Mouse (Mus musculus) CH12.LX (cell line): ENCODE measurements around the gene Bicc1. TPM values are rescaled to one million over a fixed set of nuclear protein-coding genes. Genes with fewer than 3 reads are reported as not detected.

Experiments used
- DNase-seq: peaks from one replicate; pipeline ENCODE4 v3.0.0-alpha.2; 2013; ENCODE audit errors: extremely low read depth
- H3K27ac ChIP-seq: 2 replicates; pipeline ENCODE4 v1.5.1; 2012; ENCODE audit warnings: low read depth, mild to moderate bottlenecking, control low read depth, moderate library complexity; ENCODE audit not compliant: insufficient read depth
- H3K27me3 ChIP-seq: replicated peaks from 2 replicates; pipeline ENCODE3; 2012; ENCODE audit warnings: inconsistent platforms
- H3K36me3 ChIP-seq, 2 experiments: replicated peaks in 1 of 2; 2 replicates each; pipeline versions ENCODE3 to v1.6.1; 2012; ENCODE audit warnings: inconsistent platforms in 1 of 2, low read length in 1 of 2, mild to moderate bottlenecking in 1 of 2, mixed read lengths in 1 of 2, moderate library complexity in 1 of 2; ENCODE audit not compliant: control insufficient read depth in 1 of 2, insufficient read depth in 1 of 2
- H3K4me1 ChIP-seq, 2 experiments: 2 replicates each; pipeline ENCODE4 v1.6.1; 2012; ENCODE audit warnings: inconsistent platforms in 1 of 2, moderate library complexity in 1 of 2; ENCODE audit not compliant: insufficient read depth in 2 of 2, control insufficient read depth in 1 of 2
- H3K4me2 ChIP-seq: 2 replicates; pipeline ENCODE4 v1.6.1; 2012; ENCODE audit warnings: low read depth, mild to moderate bottlenecking, control low read depth; ENCODE audit not compliant: poor library complexity, insufficient read depth, severe bottlenecking
- H3K4me3 ChIP-seq, 3 experiments: fragments of 150-350 bp in 1 of 3; sonication (generic) in 1 of 3; replicated peaks in 1 of 3; 2 replicates each; pipeline versions ENCODE3 to v1.5.1; 2011 to 2012; ENCODE audit warnings: low read depth in 2 of 3, low read length in 2 of 3, mild to moderate bottlenecking in 2 of 3, moderate library complexity in 2 of 3, control low read depth in 1 of 3, improper control_type of control experiment in 1 of 3, inconsistent platforms in 1 of 3, mixed read lengths in 1 of 3; ENCODE audit not compliant: poor library complexity in 1 of 3
- H3K79me2 ChIP-seq: replicated peaks from 2 replicates; pipeline ENCODE4 v1.6.1; 2012; ENCODE audit warnings: mild to moderate bottlenecking, moderate library complexity; ENCODE audit not compliant: control insufficient read depth, poor library complexity, insufficient read depth, severe bottlenecking; ENCODE audit errors: extremely low read depth
- H3K9ac ChIP-seq: 2 replicates; pipeline ENCODE4 v1.6.1; 2012; ENCODE audit warnings: low read depth, mild to moderate bottlenecking, control low read depth, moderate library complexity; ENCODE audit not compliant: insufficient read depth
- H3K9me3 ChIP-seq: replicated peaks from 2 replicates; pipeline ENCODE3; 2012; ENCODE audit warnings: low read length, inconsistent platforms, mixed read lengths
- CHD1 ChIP-seq: IDR thresholded peaks from 2 replicates; pipeline ENCODE4 v1.6.1; 2012; ENCODE audit warnings: low read depth, low read length, improper control_type of control experiment, inconsistent platforms
- E2F4 ChIP-seq: IDR thresholded peaks from 2 replicates; pipeline ENCODE4 v1.6.1; 2011; ENCODE audit warnings: low read depth, low read length, improper control_type of control experiment; ENCODE audit not compliant: insufficient replicate concordance
- ELF1 ChIP-seq: IDR thresholded peaks from 2 replicates; pipeline ENCODE4 v1.6.1; 2014; ENCODE audit warnings: low read depth, mild to moderate bottlenecking, inconsistent platforms, low read length, improper control_type of control experiment
- ETS1 ChIP-seq: conservative IDR thresholded peaks from 2 replicates; pipeline ENCODE4 v1.6.1; 2012; ENCODE audit warnings: low read depth, mild to moderate bottlenecking, inconsistent platforms, low read length, improper control_type of control experiment, moderate library complexity
- GABPA ChIP-seq: IDR thresholded peaks from 2 replicates; pipeline ENCODE4 v1.6.1; 2012; ENCODE audit warnings: low read depth, low read length, improper control_type of control experiment, inconsistent platforms; ENCODE audit not compliant: insufficient replicate concordance
- IRF4 ChIP-seq: IDR thresholded peaks from 2 replicates; pipeline ENCODE4 v1.6.1; 2014; ENCODE audit warnings: low read depth, mild to moderate bottlenecking, inconsistent platforms, low read length, improper control_type of control experiment
- KAT2A ChIP-seq: IDR thresholded peaks from 2 replicates; pipeline ENCODE4 v1.6.1; 2012; ENCODE audit warnings: low read length, improper control_type of control experiment, inconsistent platforms; ENCODE audit not compliant: insufficient replicate concordance
- MAFK ChIP-seq: IDR thresholded peaks from 2 replicates; pipeline ENCODE4 v1.6.1; 2011; ENCODE audit warnings: low read length, improper control_type of control experiment; ENCODE audit not compliant: insufficient replicate concordance
- MAX ChIP-seq: IDR thresholded peaks from 2 replicates; pipeline ENCODE4 v1.6.1; 2011; ENCODE audit warnings: low read length, improper control_type of control experiment
- MAZ ChIP-seq: IDR thresholded peaks from 2 replicates; pipeline ENCODE4 v1.6.1; 2012; ENCODE audit warnings: low read depth, mild to moderate bottlenecking, inconsistent platforms, low read length, improper control_type of control experiment, moderate library complexity
- MEF2A ChIP-seq: IDR thresholded peaks from 2 replicates; pipeline ENCODE4 v1.6.1; 2014; ENCODE audit warnings: low read depth, mild to moderate bottlenecking, inconsistent platforms, low read length, improper control_type of control experiment, borderline replicate concordance
- NRF1 ChIP-seq: IDR thresholded peaks from 2 replicates; pipeline ENCODE4 v1.6.1; 2014; ENCODE audit warnings: low read depth, mild to moderate bottlenecking, inconsistent platforms, low read length, improper control_type of control experiment, moderate library complexity
- PAX5 ChIP-seq: IDR thresholded peaks from 2 replicates; pipeline ENCODE4 v1.6.1; 2012; ENCODE audit warnings: low read length, inconsistent platforms, mixed read lengths
- POLR2A ChIP-seq: IDR thresholded peaks from 2 replicates; pipeline ENCODE4 v1.6.1; 2011; ENCODE audit warnings: low read depth, mild to moderate bottlenecking, improper control_type of control experiment, low read length
- POLR2AphosphoS2 ChIP-seq: IDR thresholded peaks from 2 replicates; pipeline ENCODE4 v1.6.1; 2011; ENCODE audit warnings: low read depth, low read length, improper control_type of control experiment
- RAD21 ChIP-seq: IDR thresholded peaks from 2 replicates; pipeline ENCODE4 v1.6.1; 2011; ENCODE audit warnings: low read depth, mild to moderate bottlenecking, low read length, improper control_type of control experiment, moderate library complexity
- TCF12 ChIP-seq: IDR thresholded peaks from 2 replicates; pipeline ENCODE4 v1.6.1; 2014; ENCODE audit warnings: low read depth, mild to moderate bottlenecking, inconsistent platforms, low read length, improper control_type of control experiment
- USF2 ChIP-seq: conservative IDR thresholded peaks from 2 replicates; pipeline ENCODE4 v1.6.1; 2011; ENCODE audit warnings: low read depth, low read length, improper control_type of control experiment
- ZC3H11A ChIP-seq: IDR thresholded peaks from 2 replicates; pipeline ENCODE4 v1.6.1; 2012; ENCODE audit warnings: low read depth, mild to moderate bottlenecking, inconsistent platforms, low read length, improper control_type of control experiment
- ZKSCAN1 ChIP-seq: IDR thresholded peaks from 2 replicates; pipeline ENCODE4 v1.6.1; 2012; ENCODE audit warnings: low read depth, inconsistent platforms, low read length, improper control_type of control experiment, borderline replicate concordance
- ZMIZ1 ChIP-seq: IDR thresholded peaks from 2 replicates; pipeline ENCODE4 v1.6.1; 2012; ENCODE audit warnings: low read depth, mild to moderate bottlenecking, inconsistent platforms, low read length, improper control_type of control experiment
- dilution Hi-C: fragments of 300-500 bp; cut with MboI; formaldehyde crosslinking; loops from 2 replicates; pipeline ENCODE4 v1.14.3; 2020; ENCODE audit warnings: low sequenced_read_pairs; ENCODE audit not compliant: extremely low pct_unique_long_range_greater_than_20kb, extremely low pct_ligation_motif_present
- in situ Hi-C: fragments of 300-500 bp; cut with MboI; formaldehyde crosslinking; loops from 3 replicates; pipeline ENCODE4 v1.14.3; 2019; ENCODE audit warnings: low sequenced_read_pairs, low pct_ligation_motif_present, low pct_unique_long_range_greater_than_20kb, mixed read lengths
- polyA plus RNA-seq: library from polyadenylated mRNA; unstranded; fragments of >175 nt; gene quantifications from 2 replicates; pipeline ENCODE4 v1.2.1, GENCODE M21; 2012; ENCODE audit warnings: low read depth; ENCODE audit not compliant: insufficient read length
- total RNA-seq, 2 experiments: library from RNA; depleted of rRNA; stranded (reverse); fragments of 300-350 nt in 1 of 2; fragments of >200 nt in 1 of 2; gene quantifications; 2 replicates each; pipeline ENCODE4 v1.2.3; 2012 to 2014

The Bicc1 gene
- total and polyA plus RNA-seq, 3 experiments: not detected

GRCm38 (mm10) chr10:71122480-71122879 lies 37.0 kb downstream of the Bicc1 start:
- Histone ChIP-seq H3K4me1 (no peaks in the 10 kb centered on the region), H3K27ac (no peak overlapping the region), H3K36me3 (no peaks in the 10 kb centered on the region), H3K9me3 (no peaks in the 10 kb centered on the region), H3K9ac (no peak overlapping the region), H3K79me2 (no peaks in the 10 kb centered on the region), H3K4me2 (no peak overlapping the region), H3K27me3 (no peaks in the 10 kb centered on the region)
- dilution Hi-C loops (no loop called here), in situ Hi-C loops (no loop called here)
- TF ChIP-seq CHD1: no peak
- TF ChIP-seq MAZ: no peak
- TF ChIP-seq USF2: no peak
- no peak for TF ChIP-seq RAD21
- TF ChIP-seq ELF1: no peak
- TF ChIP-seq MAX: no peak
- no peak for TF ChIP-seq ZMIZ1
- no peak for TF ChIP-seq E2F4
- TF ChIP-seq PAX5: no peak
- no peak for TF ChIP-seq MAFK
- no peak for TF ChIP-seq POLR2AphosphoS2
- no peak for TF ChIP-seq ZC3H11A
- TF ChIP-seq POLR2A: no peak
- no peak for TF ChIP-seq TCF12
- no peak for TF ChIP-seq KAT2A
- no peak for TF ChIP-seq IRF4
- TF ChIP-seq, all 38 proteins: peak for 0
- DNase-seq: no peak
- H3K4me3 ChIP-seq: no peak overlapping the region

DNA sequence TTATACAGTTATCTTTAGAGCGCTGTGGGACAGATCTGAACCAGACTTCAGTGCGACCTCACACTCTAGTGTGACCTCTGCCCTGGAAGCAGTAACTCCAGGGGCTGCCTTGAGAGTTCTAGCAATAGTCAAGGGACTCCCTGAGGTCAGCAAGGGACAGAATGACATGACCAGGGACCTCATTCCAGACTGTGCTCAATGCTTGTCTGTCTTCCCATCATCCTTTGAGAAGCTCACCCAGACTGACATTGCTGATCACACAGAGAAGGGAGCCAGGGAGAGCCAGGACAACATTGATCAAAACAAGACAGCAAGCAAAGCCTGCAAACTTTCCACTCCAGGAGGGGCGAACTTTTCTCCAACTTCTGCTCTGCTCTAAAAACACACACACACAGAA lies 38.7 kb downstream of the Bicc1 start:
- no peak for TF ChIP-seq TCF12
- TF ChIP-seq GABPA: no peak
- no peak for TF ChIP-seq MEF2A
- no peak for TF ChIP-seq ETS1
- TF ChIP-seq ZMIZ1: no peak
- TF ChIP-seq ZKSCAN1: no peak
- TF ChIP-seq NRF1: no peak
- TF ChIP-seq POLR2AphosphoS2: no peak
- TF ChIP-seq ZC3H11A: no peak
- Histone ChIP-seq H3K4me1 (no peaks in the 10 kb centered on the region), H3K9ac (no peak overlapping the region), H3K4me2 (no peak overlapping the region), H3K36me3 (no peaks in the 10 kb centered on the region), H3K27ac (no peak overlapping the region), H3K79me2 (no peaks in the 10 kb centered on the region), H3K4me3 (no peak overlapping the region), H3K27me3 (no peaks in the 10 kb centered on the region), H3K9me3 (no peaks in the 10 kb centered on the region)
- dilution Hi-C loops (no loop called here), in situ Hi-C loops (no loop called here)
- DNase-seq: no peak
